Mouse (Mus musculus) midbrain, postnatal 0 days (tissue): ENCODE measurements at regions not wholly inside any gene's neighbourhood (a gene's known extent, or its start where the extent isn't known, plus 50 kb on each side); places are given as distances from the start of the nearest gene placed in this dataset.

Experiments used
- ATAC-seq: fragments of 200-750 bp; cut with Nextera tagmentation; 2 replicates; pipeline ENCODE4 v1.8.0; 2017; ENCODE audit warnings: moderate number of reproducible peaks, mild to moderate bottlenecking, moderate TSS enrichment, moderate library complexity; ENCODE audit not compliant: low FRiP score
- DNase-seq: peaks from one replicate; pipeline ENCODE4 v3.0.0-alpha.2; 2015; ENCODE audit warnings: low spot score
- H3K27ac ChIP-seq: fragments of 300-500 bp; sonication (generic); 2 replicates; pipeline ENCODE4 v1.5.1; 2014; ENCODE audit warnings: low read depth, mild to moderate bottlenecking, low read length, mixed read lengths
- H3K27me3 ChIP-seq: fragments of 300-500 bp; sonication (generic); 2 replicates; pipeline ENCODE4 v1.6.1; 2014; ENCODE audit warnings: low read length, control low read depth, mixed read lengths; ENCODE audit not compliant: insufficient read depth
- H3K36me3 ChIP-seq: fragments of 300-500 bp; sonication (generic); 2 replicates; pipeline ENCODE4 v1.6.1; 2014; ENCODE audit warnings: low read length, control low read depth, mixed read lengths; ENCODE audit not compliant: insufficient read depth
- H3K4me1 ChIP-seq: fragments of 300-500 bp; sonication (generic); 2 replicates; pipeline ENCODE4 v1.6.1; 2014; ENCODE audit warnings: mild to moderate bottlenecking, control low read depth, antibody characterized with exemption, low read length, mixed read lengths; ENCODE audit not compliant: insufficient read depth
- H3K4me2 ChIP-seq: fragments of 300-500 bp; sonication (generic); 2 replicates; pipeline ENCODE4 v1.6.1; 2014; ENCODE audit warnings: low read depth, mild to moderate bottlenecking, low read length, mixed read lengths; ENCODE audit not compliant: poor library complexity, severe bottlenecking
- H3K4me3 ChIP-seq: fragments of 300-500 bp; sonication (generic); 2 replicates; pipeline ENCODE4 v1.5.1; 2014; ENCODE audit warnings: low read depth, mild to moderate bottlenecking, low read length, moderate library complexity
- H3K9ac ChIP-seq: fragments of 300-500 bp; sonication (generic); replicated peaks from 2 replicates; pipeline ENCODE4 v1.6.1; 2014; ENCODE audit warnings: mild to moderate bottlenecking, low read length, moderate library complexity, mixed read lengths; ENCODE audit not compliant: poor library complexity, severe bottlenecking
- H3K9me3 ChIP-seq: fragments of 300-500 bp; sonication (generic); 2 replicates; pipeline ENCODE4 v1.6.1; 2016; ENCODE audit warnings: low read length, control low read depth
- CTCF ChIP-seq: IDR thresholded peaks from 2 replicates; pipeline ENCODE4 v1.5.1; 2016; ENCODE audit warnings: antibody characterized with exemption, mild to moderate bottlenecking
- WGBS: fragments of 180-500 bp; shearing (Covaris S2); extraction: QIAGEN DNeasy Blood & Tissue Kit; methylation state at CpG from one replicate; pipeline ENCODE4 v1.1.7; 2014; 5-methylcytosine and 5-hydroxymethylcytosine counted together

- H3K4me1 ChIP-seq = no peaks in the 10 kb centered on the region
- H3K27ac ChIP-seq = no peak overlapping the region
- no peak overlapping the region for H3K4me2 ChIP-seq
- DNase-seq = no peak
- no peaks in the 10 kb centered on the region for H3K9me3 ChIP-seq
- H3K9ac ChIP-seq = no peak overlapping the region
- ATAC-seq = no peak
- no peaks in the 10 kb centered on the region for H3K36me3 ChIP-seq
- 86% methylated on average over 2 of the region's 2 CpGs for WGBS
- H3K27me3 ChIP-seq = no peaks in the 10 kb centered on the region
- H3K4me3 ChIP-seq = no peak overlapping the region
- TF ChIP-seq CTCF = no peak
Measured at GRCm38 (mm10) chr10:99881901-99882300, 122.4 kb upstream of the Csl start.

- DNase-seq (no peak), ATAC-seq (no peak)
- 81% methylated on average over 5 of the region's 5 CpGs for WGBS
- no peak overlapping the region for H3K9ac ChIP-seq
- no peak overlapping the region for H3K4me3 ChIP-seq
- TF ChIP-seq CTCF = no peak
- H3K36me3 ChIP-seq = no peaks in the 10 kb centered on the region
- no peak overlapping the region for H3K27ac ChIP-seq
- no peak overlapping the region for H3K4me2 ChIP-seq
- no peaks in the 10 kb centered on the region for H3K4me1 ChIP-seq
- H3K27me3 ChIP-seq = no peaks in the 10 kb centered on the region
- H3K9me3 ChIP-seq = no peaks in the 10 kb centered on the region
Measured at GRCm38 (mm10) chr10:99879362-99879761, 119.9 kb upstream of the Csl start.

- no peak overlapping the region for H3K4me2 ChIP-seq
- H3K4me1 ChIP-seq = no peaks in the 10 kb centered on the region
- H3K27ac ChIP-seq = no peak overlapping the region
- H3K27me3 ChIP-seq = no peaks in the 10 kb centered on the region
- H3K36me3 ChIP-seq = no peaks in the 10 kb centered on the region
- no peak overlapping the region for H3K4me3 ChIP-seq
- WGBS = 71% methylated on average over 1 of the region's 1 CpGs
- no peak for TF ChIP-seq CTCF
- DNase-seq = no peak
- no peak for ATAC-seq
- H3K9ac ChIP-seq = no peak overlapping the region
- H3K9me3 ChIP-seq = no peaks in the 10 kb centered on the region
Measured at GRCm38 (mm10) chr10:99864711-99865110, 105.3 kb upstream of the Csl start.

- H3K9ac ChIP-seq = no peak overlapping the region
- 39% methylated on average over 10 of the region's 10 CpGs for WGBS
- DNase-seq = no peak
- no peak for ATAC-seq
- no peak overlapping the region for H3K4me2 ChIP-seq
- H3K36me3 ChIP-seq = no peaks in the 10 kb centered on the region
- no peak overlapping the region for H3K27ac ChIP-seq
- no peak overlapping the region for H3K4me3 ChIP-seq
- H3K9me3 ChIP-seq = no peaks in the 10 kb centered on the region
- TF ChIP-seq CTCF = no peak
- H3K27me3 ChIP-seq = no peaks in the 10 kb centered on the region
- no peaks in the 10 kb centered on the region for H3K4me1 ChIP-seq
Measured at GRCm38 (mm10) chr10:99860322-99861089, 101.0 kb upstream of the Csl start.

- H3K36me3 ChIP-seq = no peaks in the 10 kb centered on the region
Measured at GRCm38 (mm10) chr10:99844110-99844509, 84.7 kb upstream of the Csl start.

GRCm38 (mm10) chr10:99841167-99841843, 81.8 kb upstream of the Csl start:
- Histone ChIP-seq H3K4me2 (no peak overlapping the region), H3K4me1 (no peaks in the 10 kb centered on the region), H3K4me3 (no peak overlapping the region), H3K9me3 (no peaks in the 10 kb centered on the region), H3K36me3 (no peaks in the 10 kb centered on the region), H3K27ac (no peak overlapping the region), H3K9ac (no peak overlapping the region), H3K27me3 (no peaks in the 10 kb centered on the region)
- no peak for DNase-seq
- ATAC-seq = no peak
- 82% methylated on average over 10 of the region's 10 CpGs for WGBS
- no peak for TF ChIP-seq CTCF

More at GRCm38 (mm10) chr10:99844110-99844509, 84.7 kb upstream of the Csl start:
- 86% methylated on average over 5 of the region's 5 CpGs for WGBS
- no peak overlapping the region for H3K4me3 ChIP-seq
- no peak overlapping the region for H3K9ac ChIP-seq
- DNase-seq (no peak), ATAC-seq (no peak)
- no peak for TF ChIP-seq CTCF
- no peak overlapping the region for H3K4me2 ChIP-seq
- H3K9me3 ChIP-seq = no peaks in the 10 kb centered on the region
- H3K27me3 ChIP-seq = no peaks in the 10 kb centered on the region
- no peaks in the 10 kb centered on the region for H3K4me1 ChIP-seq
- no peak overlapping the region for H3K27ac ChIP-seq
